Mouse (Mus musculus): ENCODE measurements around the gene Ryr1. TPM values are rescaled to one million over a fixed set of nuclear protein-coding genes. Genes with fewer than 3 reads are reported as not detected.

The Ryr1 gene
- polyA plus RNA-seq, 1 experiment from 2014 or later, result 5.2 TPM

GRCm38 (mm10) chr7:29137429-29137828 lies 12.4 kb upstream of the Ryr1 start:
- WGBS, result 37% methylated on average over 16 of the region's 16 CpGs
- H3K9me3 ChIP-seq (replicated peaks), result no peaks in the 10 kb centered on the region
- H3K36me3 ChIP-seq, result no peaks in the 10 kb centered on the region
- H3K4me1 ChIP-seq, result peaks cover 9% of the 10 kb centered on the region; the same call in 1 of the 2 replicates
- H3K4me2 ChIP-seq (replicated peaks), result no peak overlapping the region
- peaks cover 28% of the 10 kb centered on the region for H3K27me3 ChIP-seq
- H3K27ac ChIP-seq, result no peak overlapping the region
- no peak overlapping the region for H3K4me3 ChIP-seq
- H3K9ac ChIP-seq, result no peak overlapping the region
- ATAC-seq (ENCODE audit: low FRiP score), result no peak

- 1% methylated on average over 12 of the region's 20 CpGs for WGBS
- ATAC-seq (ENCODE audit: low FRiP score), result no peak
- H3K4me3 ChIP-seq, result peak within 1 kb of the TSS; percentile 19
- no peak within 1 kb of the TSS for H3K27ac ChIP-seq
- no peaks in the 10 kb centered on the region for H3K36me3 ChIP-seq
- H3K9me3 ChIP-seq (replicated peaks), result no peaks in the 10 kb centered on the region
- H3K27me3 ChIP-seq, result peaks cover 28% of the 10 kb centered on the region
- peaks cover 9% of the 10 kb centered on the region; the same call in 1 of the 2 replicates for H3K4me1 ChIP-seq
- no peak within 1 kb of the TSS; the same call in none of the 2 replicates for H3K9ac ChIP-seq
- H3K4me2 ChIP-seq (replicated peaks), result peak within 1 kb of the TSS; percentile 47
Measured at GRCm38 (mm10) chr7:29134693-29135386, 9.9 kb upstream of the Ryr1 start, which contains the start of gene Rasgrp4. Gene Rasgrp4, plus strand, starts transcription at chr7:29134851.

GRCm38 (mm10) chr7:29134230-29134629 lies 9.3 kb upstream of the Ryr1 start:
- peak overlapping the region; percentile 47 for H3K4me2 ChIP-seq (replicated peaks)
- no peaks in the 10 kb centered on the region for H3K36me3 ChIP-seq
- no peaks in the 10 kb centered on the region for H3K9me3 ChIP-seq (replicated peaks)
- peak overlapping the region; percentile 19 for H3K4me3 ChIP-seq
- peaks cover 28% of the 10 kb centered on the region for H3K27me3 ChIP-seq
- H3K9ac ChIP-seq, result no peak overlapping the region; the same call in 1 of the 2 replicates
- no peak for ATAC-seq (ENCODE audit: low FRiP score)
- 8% methylated on average over 4 of the region's 4 CpGs for WGBS
- peaks cover 9% of the 10 kb centered on the region; the same call in 1 of the 2 replicates for H3K4me1 ChIP-seq
- no peak overlapping the region for H3K27ac ChIP-seq

GRCm38 (mm10) chr7:29128725-29129124 lies 3.7 kb upstream of the Ryr1 start:
- H3K9ac ChIP-seq, result no peak overlapping the region
- no peak overlapping the region for H3K27ac ChIP-seq
- H3K4me2 ChIP-seq (replicated peaks), result no peak overlapping the region
- no peaks in the 10 kb centered on the region; the same call in 1 of the 2 replicates for H3K27me3 ChIP-seq
- H3K9me3 ChIP-seq (replicated peaks), result no peaks in the 10 kb centered on the region
- peaks cover 11% of the 10 kb centered on the region for H3K4me1 ChIP-seq
- ATAC-seq (ENCODE audit: low FRiP score), result no peak
- H3K36me3 ChIP-seq, result no peaks in the 10 kb centered on the region
- WGBS, result 47% methylated on average over 2 of the region's 2 CpGs
- no peak overlapping the region for H3K4me3 ChIP-seq

GRCm38 (mm10) chr7:29126173-29126915 lies 1.4 kb upstream of the Ryr1 start:
- no peaks in the 10 kb centered on the region; the same call in 1 of the 2 replicates for H3K27me3 ChIP-seq
- 37% methylated on average over 7 of the region's 7 CpGs for WGBS
- H3K9me3 ChIP-seq (replicated peaks), result no peaks in the 10 kb centered on the region
- no peak overlapping the region for H3K27ac ChIP-seq
- no peak for ATAC-seq (ENCODE audit: low FRiP score)
- peaks cover 11% of the 10 kb centered on the region for H3K4me1 ChIP-seq
- no peaks in the 10 kb centered on the region for H3K36me3 ChIP-seq
- H3K4me3 ChIP-seq, result no peak overlapping the region
- H3K4me2 ChIP-seq (replicated peaks), result no peak overlapping the region
- H3K9ac ChIP-seq, result no peak overlapping the region

GRCm38 (mm10) chr7:29123531-29124358 lies 1.2 kb downstream of the Ryr1 start:
- 57% methylated on average over 5 of the region's 5 CpGs for WGBS
- peak overlapping the region; percentile 68; the same call in 1 of the 2 replicates for H3K4me2 ChIP-seq (replicated peaks)

GRCm38 (mm10) chr7:29122821-29123220 lies 2.2 kb downstream of the Ryr1 start:
- no peak overlapping the region for H3K4me2 ChIP-seq (replicated peaks)
- ATAC-seq (ENCODE audit: low FRiP score), result no peak
- 93% methylated on average over 9 of the region's 9 CpGs for WGBS
- H3K4me3 ChIP-seq, result no peak overlapping the region
- H3K4me1 ChIP-seq, result peaks cover 14% of the 10 kb centered on the region
- no peak overlapping the region for H3K27ac ChIP-seq
- no peaks in the 10 kb centered on the region; the same call in 1 of the 2 replicates for H3K27me3 ChIP-seq
- H3K36me3 ChIP-seq, result no peaks in the 10 kb centered on the region
- no peaks in the 10 kb centered on the region for H3K9me3 ChIP-seq (replicated peaks)
- no peak overlapping the region for H3K9ac ChIP-seq

More at GRCm38 (mm10) chr7:29123531-29124358, 1.2 kb downstream of the Ryr1 start:
- no peak overlapping the region for H3K27ac ChIP-seq
- H3K27me3 ChIP-seq, result no peaks in the 10 kb centered on the region; the same call in 1 of the 2 replicates
- no peak overlapping the region for H3K9ac ChIP-seq
- H3K4me1 ChIP-seq, result peaks cover 11% of the 10 kb centered on the region
- H3K4me3 ChIP-seq, result no peak overlapping the region
- H3K36me3 ChIP-seq, result no peaks in the 10 kb centered on the region
- no peaks in the 10 kb centered on the region for H3K9me3 ChIP-seq (replicated peaks)
- no peak for ATAC-seq (ENCODE audit: low FRiP score)

- Histone ChIP-seq H3K27ac (no peak overlapping the region), H3K9ac (no peak overlapping the region), H3K4me3 (no peak overlapping the region), H3K9me3 (replicated peaks) (no peaks in the 10 kb centered on the region), H3K36me3 (no peaks in the 10 kb centered on the region), H3K27me3 (no peaks in the 10 kb centered on the region; the same call in 1 of the 2 replicates), H3K4me1 (peaks cover 8% of the 10 kb centered on the region; the same call in 1 of the 2 replicates), H3K4me2 (replicated peaks) (no peak overlapping the region)
- WGBS, result 79% methylated on average over 1 of the region's 1 CpGs
- ATAC-seq (ENCODE audit: low FRiP score), result no peak
Measured at GRCm38 (mm10) chr7:29119526-29119925, 5.5 kb downstream of the Ryr1 start.

- Histone ChIP-seq H3K9me3 (replicated peaks) (no peaks in the 10 kb centered on the region), H3K4me3 (no peak overlapping the region), H3K36me3 (no peaks in the 10 kb centered on the region), H3K4me1 (0 out of 2 replicates have a peak, but pooled peaks cover 3% of the 10 kb centered on the region), H3K27me3 (no peaks in the 10 kb centered on the region), H3K4me2 (replicated peaks) (no peak overlapping the region), H3K27ac (no peak overlapping the region), H3K9ac (no peak overlapping the region)
- ATAC-seq (ENCODE audit: low FRiP score), result no peak
- 14% methylated on average over 18 of the region's 18 CpGs for WGBS
Measured at GRCm38 (mm10) chr7:29118142-29118851, 6.7 kb downstream of the Ryr1 start.

- H3K4me3 ChIP-seq, result peak overlapping the region; percentile 19; the same call in 1 of the 2 replicates
- H3K9me3 ChIP-seq (replicated peaks), result no peaks in the 10 kb centered on the region
- no peak overlapping the region for H3K27ac ChIP-seq
- no peak for ATAC-seq (ENCODE audit: low FRiP score)
- H3K4me2 ChIP-seq (replicated peaks), result peak overlapping the region; percentile 44
- 28% methylated on average over 38 of the region's 38 CpGs for WGBS
- no peaks in the 10 kb centered on the region for H3K36me3 ChIP-seq
- peaks cover 8% of the 10 kb centered on the region for H3K4me1 ChIP-seq
- H3K27me3 ChIP-seq, result peaks cover 8% of the 10 kb centered on the region
- peak overlapping the region; percentile 42 for H3K9ac ChIP-seq
Measured at GRCm38 (mm10) chr7:29108992-29109955, 15.7 kb downstream of the Ryr1 start.
